Mouse (Mus musculus): ENCODE data around the gene Farp1.

The Farp1 gene

GRCm38 (mm10) chr14:121310325-121311080, 275.5 kb downstream of the Farp1 start:
- DNase-seq (ENCODE audit: low spot score): no peak

DNA sequence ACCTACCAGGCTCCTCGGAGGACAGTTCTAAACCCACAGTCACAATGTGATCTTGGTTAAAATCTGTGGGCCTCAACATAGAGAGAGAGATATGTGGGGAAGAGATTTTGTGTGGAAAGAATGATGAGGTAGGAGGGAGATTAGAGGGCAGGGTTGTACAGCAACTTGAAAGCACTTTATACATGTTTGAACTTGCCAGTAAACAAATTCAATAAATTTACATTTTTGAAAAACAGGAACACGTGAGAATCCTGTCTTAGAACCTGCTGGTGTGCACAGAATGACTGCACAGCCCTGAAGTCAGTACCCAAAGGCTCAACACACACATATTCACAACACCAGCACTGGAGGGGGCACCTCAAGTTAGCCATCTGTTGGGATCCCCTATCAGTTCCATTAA, 276.1 kb downstream of the Farp1 start:
- no peak for DNase-seq (ENCODE audit: low spot score)

DNA sequence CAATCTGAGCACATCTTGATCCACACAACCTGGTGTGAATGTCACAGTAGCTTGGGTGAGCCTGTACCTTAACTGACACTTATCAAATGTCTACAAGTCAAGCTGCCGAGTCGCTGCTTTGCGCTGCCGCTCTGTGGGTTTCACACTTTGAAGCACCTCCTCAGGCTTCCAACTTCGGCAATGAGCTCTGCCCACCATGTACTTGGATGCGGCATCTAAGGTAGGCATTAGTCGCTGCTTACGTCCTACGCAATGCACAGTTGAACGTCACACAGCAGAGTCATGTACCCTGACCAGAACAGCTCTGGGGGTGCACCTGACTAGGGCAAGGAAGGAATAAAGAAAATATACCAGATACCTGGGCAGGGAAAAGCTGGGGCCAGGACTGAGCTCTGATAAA, 278.3 kb downstream of the Farp1 start:
- DNase-seq (ENCODE audit: low spot score): no peak

DNA sequence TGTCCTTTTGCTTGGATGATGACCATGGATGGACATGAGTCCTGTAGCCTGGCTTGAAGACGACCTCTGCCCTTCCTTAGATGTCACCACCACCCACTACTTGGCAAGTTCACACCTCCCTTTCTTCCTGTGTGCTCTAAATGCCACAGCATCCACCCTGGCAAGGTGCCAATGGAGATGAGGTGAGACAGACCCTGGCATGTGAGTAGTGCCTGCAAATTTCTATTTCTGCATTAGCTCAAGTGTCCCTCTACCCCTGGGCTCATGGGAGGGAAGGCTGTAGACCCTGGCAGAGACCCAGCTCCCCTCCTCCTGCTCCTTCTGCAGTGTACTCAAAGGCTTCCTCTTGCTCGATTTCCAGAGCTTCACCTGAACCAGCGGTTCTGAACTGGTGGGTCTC, 279.9 kb downstream of the Farp1 start:
- DNase-seq (ENCODE audit: low spot score): no peak

- no peak for DNase-seq (ENCODE audit: low spot score)
Measured at GRCm38 (mm10) chr14:121316136-121316535, 281.1 kb downstream of the Farp1 start.

DNA sequence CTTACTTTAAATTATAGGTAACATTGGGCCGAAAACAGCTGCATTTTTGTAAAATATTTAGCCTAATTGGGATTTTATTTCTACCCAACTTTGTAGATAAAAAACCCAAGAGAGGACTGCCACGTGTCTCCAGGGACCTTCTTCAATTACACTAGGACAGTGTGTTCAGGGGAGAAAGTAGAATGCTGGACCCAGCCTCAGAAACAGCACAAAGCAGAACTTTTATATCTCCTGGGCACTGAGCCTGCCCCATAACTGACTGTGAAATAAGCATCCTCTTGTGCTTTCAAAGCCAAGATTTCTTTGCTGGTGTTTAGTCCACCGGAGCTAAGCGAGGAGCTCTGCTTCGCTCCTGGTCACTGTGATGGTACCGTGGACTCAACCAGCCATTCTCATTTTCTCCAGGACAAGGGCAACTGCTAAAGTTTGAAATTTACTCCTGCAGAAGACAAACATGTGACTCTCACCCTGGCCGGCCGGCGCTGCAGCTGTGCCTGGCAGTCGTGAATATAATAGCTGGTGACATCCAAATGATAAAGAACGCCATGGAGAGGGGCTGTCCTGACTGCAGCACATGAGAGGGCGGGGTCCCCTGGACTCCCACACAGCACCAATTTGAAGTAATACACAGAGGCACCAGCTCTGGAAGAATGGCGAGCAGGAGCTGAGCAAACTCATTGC, 281.8 kb downstream of the Farp1 start:
- DNase-seq (ENCODE audit: low spot score): no peak

GRCm38 (mm10) chr14:121317312-121317671, 282.3 kb downstream of the Farp1 start:
- DNase-seq (ENCODE audit: low spot score): no peak

DNA sequence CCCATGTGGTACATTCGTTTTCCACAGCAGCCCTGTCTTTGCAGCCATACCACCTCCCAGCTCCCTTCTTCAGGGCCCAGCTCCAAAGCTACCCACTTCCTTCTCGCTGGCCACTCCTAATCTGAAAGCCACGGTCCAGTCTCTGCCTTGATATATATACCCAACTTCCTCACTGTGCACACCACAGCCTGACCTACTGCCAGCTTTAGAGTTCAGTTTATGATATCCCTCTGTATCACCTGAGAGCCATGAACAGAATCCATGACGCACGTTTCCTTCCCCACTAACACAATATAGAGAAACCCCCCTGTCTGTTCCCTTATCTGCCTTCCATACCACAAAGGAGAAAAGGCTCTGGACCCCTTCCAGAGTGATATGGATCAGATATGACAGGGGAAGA, 283.4 kb downstream of the Farp1 start:
- no peak for DNase-seq (ENCODE audit: low spot score)

- no peak for DNase-seq (ENCODE audit: low spot score)
Measured at GRCm38 (mm10) chr14:121322150-121322549, 287.1 kb downstream of the Farp1 start.

GRCm38 (mm10) chr14:121322641-121323040, 287.6 kb downstream of the Farp1 start:
- DNase-seq (ENCODE audit: low spot score): no peak

GRCm38 (mm10) chr14:121324521-121325330, 289.7 kb downstream of the Farp1 start:
- DNase-seq (ENCODE audit: low spot score): no peak

DNA sequence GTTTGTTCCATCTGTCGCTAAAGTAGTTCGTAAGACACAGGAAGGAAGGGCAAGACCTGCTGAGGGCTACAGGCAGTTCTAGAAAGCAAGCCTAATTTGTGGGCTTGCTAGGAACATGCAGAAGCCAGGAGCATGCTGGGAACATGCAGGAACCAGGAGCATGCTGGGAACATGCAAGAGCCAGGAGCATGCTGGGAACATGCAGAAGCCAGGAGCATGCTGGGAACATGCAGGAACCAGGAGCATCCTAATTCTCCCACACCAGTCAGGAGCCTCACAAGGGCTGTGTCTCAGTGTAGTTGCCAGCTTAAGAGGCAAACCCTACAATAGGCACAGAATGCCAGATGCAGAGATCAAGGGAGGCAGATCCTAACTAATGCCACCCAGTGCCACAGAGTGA, 291.4 kb downstream of the Farp1 start:
- no peak for DNase-seq (ENCODE audit: low spot score)

DNA sequence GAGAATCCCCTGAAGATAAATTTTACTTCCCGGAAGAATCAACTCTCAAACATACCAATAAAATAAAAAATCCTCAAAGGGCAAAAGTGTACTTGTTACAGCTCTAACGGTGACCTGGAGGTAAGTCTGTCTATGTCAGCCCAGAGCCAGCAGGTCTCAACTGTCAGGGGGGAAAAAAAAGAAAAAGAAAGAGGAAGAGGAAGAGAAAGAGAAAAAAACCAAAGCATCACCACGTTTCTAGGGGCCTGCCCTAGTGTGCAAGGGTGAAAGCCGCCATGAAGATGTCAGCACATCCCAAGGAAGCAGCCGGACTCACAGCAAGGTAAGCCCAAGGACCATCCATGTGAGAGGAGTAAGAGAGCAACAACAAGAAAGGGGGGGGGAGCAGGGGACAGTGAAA, 293.9 kb downstream of the Farp1 start:
- DNase-seq (ENCODE audit: low spot score): no peak

GRCm38 (mm10) chr14:121329401-121330089, 294.5 kb downstream of the Farp1 start:
- DNase-seq (ENCODE audit: low spot score): no peak

DNA sequence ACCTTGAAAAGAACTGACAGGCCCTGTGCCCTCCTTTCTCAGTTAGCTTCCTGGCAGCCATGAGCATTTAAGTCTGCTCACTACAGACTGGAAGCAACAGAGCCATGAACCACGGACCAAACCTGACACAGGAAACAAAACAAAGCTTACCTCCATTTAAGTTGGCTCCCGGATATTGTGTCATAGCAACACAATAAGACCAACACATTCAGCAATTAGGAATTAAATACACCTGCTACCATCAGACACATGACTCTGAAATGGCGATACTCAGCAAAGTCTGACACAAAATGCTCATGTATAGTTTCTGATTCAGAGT, 295.0 kb downstream of the Farp1 start:
- no peak for DNase-seq (ENCODE audit: low spot score)

Data from c-Kit-positive CD71-positive TER-119-positive erythroid progenitor cells, embryonic 14.5 days (primary cell).